Mouse (Mus musculus) adrenal gland, adult (tissue): Measurements from ENCODE around the gene Ces3a.
A peak's percentile ranks its signal among the peaks of the same experiment; 100 is the strongest.
"Not testable (repeated sequence)": the region's sequence is repeated elsewhere in the genome, so short reads cannot be mapped to it uniquely, and the experiment has no call there.

Experiments used
- DNase-seq, 2 experiments: peaks; one replicate each; pipeline ENCODE4 v3.0.0; 2022 to 2023; ENCODE audit warnings: low spot score in 1 of 2; ENCODE audit not compliant: inconsistent age in 2 of 2

Ces3a gene

GRCm38 (mm10) chr8:105048371-105048854 is at the start of gene Ces3a:
TSS of gene Ces3a (plus strand) at chr8:105048601.
- no peak for DNase-seq

- peak in 1 of 2 experiments; percentile 23 for DNase-seq
These were observed 49.2 kb upstream of the Ces3a start for GRCm38 (mm10) chr8:104999183-104999582.

- DNase-seq = no peak
These were observed 47.8 kb upstream of the Ces3a start, which contains the start of gene Ces2h for GRCm38 (mm10) chr8:105000586-105000985. TSS of gene Ces2h (plus strand) at chr8:105000853.

GRCm38 (mm10) chr8:105010000-105010399 is 38.4 kb upstream of the Ces3a start:
- no peak for DNase-seq

- DNase-seq = no peak
These were observed 37.3 kb upstream of the Ces3a start for GRCm38 (mm10) chr8:105011136-105011535.

- DNase-seq = no peak
These were observed 34.0 kb upstream of the Ces3a start for GRCm38 (mm10) chr8:105014391-105014790.

- DNase-seq = no peak
These were observed 26.4 kb upstream of the Ces3a start for GRCm38 (mm10) chr8:105021954-105022353.

GRCm38 (mm10) chr8:105023087-105023486 is 25.3 kb upstream of the Ces3a start:
- no peak for DNase-seq

GRCm38 (mm10) chr8:105025050-105025449 is 23.4 kb upstream of the Ces3a start:
- DNase-seq = peak in 1 of 2 experiments; percentile 30

GRCm38 (mm10) chr8:105043510-105043909 is 4.9 kb upstream of the Ces3a start:
- no peak for DNase-seq

- DNase-seq = no peak
These were observed 2.5 kb upstream of the Ces3a start for GRCm38 (mm10) chr8:105045824-105046401.

GRCm38 (mm10) chr8:105056211-105056610 is 7.8 kb downstream of the Ces3a start:
- DNase-seq = no peak

GRCm38 (mm10) chr8:105060056-105060455 is 11.7 kb downstream of the Ces3a start:
- no peak for DNase-seq

- DNase-seq = peak; percentile 34 to 70
These were observed 18.4 kb downstream of the Ces3a start for GRCm38 (mm10) chr8:105066761-105067160.

GRCm38 (mm10) chr8:105067905-105068304 is 19.5 kb downstream of the Ces3a start:
- not testable (repeated sequence) for DNase-seq

- DNase-seq = no peak
These were observed 20.6 kb downstream of the Ces3a start for GRCm38 (mm10) chr8:105068971-105069370.

GRCm38 (mm10) chr8:105076601-105077000 is 28.2 kb downstream of the Ces3a start:
- DNase-seq = no peak

GRCm38 (mm10) chr8:105077071-105077470 is 28.7 kb downstream of the Ces3a start:
- no peak for DNase-seq

- no peak for DNase-seq
These were observed 30.2 kb downstream of the Ces3a start for GRCm38 (mm10) chr8:105078591-105078990.

- DNase-seq = no peak
These were observed 32.5 kb downstream of the Ces3a start for GRCm38 (mm10) chr8:105080814-105081336.

- DNase-seq = no peak
These were observed 35.1 kb downstream of the Ces3a start, which contains the start of gene Ces3b for GRCm38 (mm10) chr8:105083449-105084050. TSS of gene Ces3b (plus strand) at chr8:105083753.

- DNase-seq = not testable (repeated sequence)
These were observed 39.8 kb downstream of the Ces3a start for GRCm38 (mm10) chr8:105088166-105088565.
